Comparison of ENCODE assay signal across 7 mouse cellular contexts in the genomic region with DNA sequence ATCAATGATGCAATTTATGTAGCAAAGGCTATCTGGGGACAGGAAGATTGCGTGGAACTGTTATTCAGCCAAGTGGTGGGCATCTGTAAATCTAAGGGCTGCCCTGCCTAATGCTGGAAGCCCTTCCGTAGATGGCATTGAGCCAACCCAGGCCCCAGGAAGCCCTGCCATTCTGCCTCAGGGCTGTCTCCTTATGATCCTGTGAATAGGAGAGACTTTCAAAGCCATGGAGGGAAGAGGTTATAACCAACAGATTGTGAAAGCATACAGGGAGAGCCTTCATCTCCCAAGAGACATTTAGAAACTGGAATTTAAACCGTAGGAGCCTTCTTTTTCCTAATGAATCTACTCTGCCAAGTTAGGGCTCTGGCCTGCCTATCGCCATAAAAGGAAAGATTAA. TPM values are rescaled to one million over a fixed set of nuclear protein-coding genes. Genes with fewer than 3 reads are reported as not detected.
DNase-seq lines count a peak whose midpoint lies in the region; ATAC-seq and TF ChIP-seq lines count a peak whose summit lies in the region.

No protein-coding gene starts in this region.

- peak overlapping the region; percentile 94 for H3K27ac ChIP-seq in lung, postnatal 0 days (ENCODE audit: low read length)

- no peaks in the 10 kb centered on the region for H3K9me3 ChIP-seq in lung, postnatal 0 days (ENCODE audit: low read length)

- DNase-seq in ovary, postnatal 14 days (ENCODE audit: low spot score): peak; percentile 27
- no peak for DNase-seq in ovary, adult 18-20 months (ENCODE audit: low spot score)
- peak; percentile 95 for DNase-seq in heart, adult 11 months
- DNase-seq in kidney, adult 11 months: peak; percentile 22
- DNase-seq in lung, postnatal 0 days (ENCODE audit: low spot score): peak; percentile 53
- DNase-seq in embryo, embryonic 11 days: no peak

- H3K36me3 ChIP-seq in lung, postnatal 0 days (ENCODE audit: insufficient read depth, low read length): no peaks in the 10 kb centered on the region

- TF ChIP-seq EP300 in lung, postnatal 0 days (IDR thresholded peaks at IDR 0.05): no peak

- H3K4me1 ChIP-seq in lung, postnatal 0 days (ENCODE audit: insufficient read depth, low read depth, low read length): peaks cover 15% of the 10 kb centered on the region; the same call in 1 of the 2 replicates

- H3K9ac ChIP-seq in lung, postnatal 0 days (replicated peaks; ENCODE audit: low read depth): peak overlapping the region; percentile 71

- H3K27me3 ChIP-seq in lung, postnatal 0 days (replicated peaks; ENCODE audit: insufficient read depth, low read length): no peaks in the 10 kb centered on the region

- peak overlapping the region; percentile 53 for H3K4me3 ChIP-seq in lung, postnatal 0 days (ENCODE audit: low read depth, low read length)

- no peak for ATAC-seq in lung, postnatal 0 days
- ATAC-seq in activated CD4-positive, CD25-positive, alpha-beta regulatory T cell, adult 4 months: no peak

- TF ChIP-seq CTCF in lung, postnatal 0 days (IDR thresholded peaks at IDR 0.05): no peak

- H3K4me2 ChIP-seq in lung, postnatal 0 days (replicated peaks; ENCODE audit: low read depth, low read length): peak overlapping the region; percentile 69

- 9% methylated on average over 4 of the region's 4 CpGs for WGBS in lung, postnatal 0 days

RNA-seq across cellular contexts. Expression of a gene that starts 1.7 kb away (rescaled TPM):
- polyA plus RNA-seq in lung, postnatal 0 days (2015; fragmentation: Nextera tagmentation; extraction: Ambion mirVana): 353 and 401 TPM in 2 replicates
- not detected for polyA plus RNA-seq in activated CD4-positive, CD25-positive, alpha-beta regulatory T cell, adult 4 months (2017; shearing (Covaris generic))

Comparison
In these comparisons a context has a peak if more than half of its experiments do, and no peak if none do; other contexts are left out.
1. DNase-seq: peak in ovary, postnatal 14 days (single experiment), heart, adult 11 months (single experiment), kidney, adult 11 months (single experiment) and lung, postnatal 0 days (single experiment); none in ovary, adult 18-20 months (single experiment) and embryo, embryonic 11 days (single experiment).
2. RNA of a gene that starts 1.7 kb away (polyA plus RNA-seq): 353 to 401 TPM in lung, postnatal 0 days; not detected in activated CD4-positive, CD25-positive, alpha-beta regulatory T cell, adult 4 months; every median in the first group is over 100 times any median in the second.